Mouse (Mus musculus): ENCODE measurements around the gene Spred2. TPM values are rescaled to one million over a fixed set of nuclear protein-coding genes. Genes with fewer than 3 reads are reported as not detected.
"Not testable (repeated sequence)": the region's sequence is repeated elsewhere in the genome, so short reads cannot be mapped to it uniquely, and the experiment has no call there.

The Spred2 gene
- total RNA-seq, 2 experiments from 2014 or later = 79.2 to 82.6 TPM

DNA sequence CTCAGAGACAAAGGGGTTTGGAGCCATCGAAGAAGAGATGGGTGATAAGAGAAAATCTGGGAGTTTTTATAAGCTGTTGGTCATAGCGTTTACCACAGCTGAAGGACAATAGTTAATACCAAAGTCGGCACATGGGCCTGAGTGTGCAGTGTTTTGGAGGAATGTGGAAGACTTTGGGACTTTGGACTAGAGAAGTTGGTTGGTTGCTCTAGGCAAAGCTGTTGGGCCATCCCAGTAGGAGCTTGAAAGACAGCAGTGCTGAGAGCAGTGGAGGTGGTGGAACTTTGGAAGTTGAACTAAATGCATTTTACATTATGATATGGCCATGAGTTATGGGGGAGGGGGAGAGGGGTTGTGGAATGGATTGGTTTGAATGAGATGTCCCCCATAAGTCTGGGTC is 89.2 kb downstream of the Spred2 start:
- DNase-seq (ENCODE audit: low spot score in 2 of 2) = no peak

DNA sequence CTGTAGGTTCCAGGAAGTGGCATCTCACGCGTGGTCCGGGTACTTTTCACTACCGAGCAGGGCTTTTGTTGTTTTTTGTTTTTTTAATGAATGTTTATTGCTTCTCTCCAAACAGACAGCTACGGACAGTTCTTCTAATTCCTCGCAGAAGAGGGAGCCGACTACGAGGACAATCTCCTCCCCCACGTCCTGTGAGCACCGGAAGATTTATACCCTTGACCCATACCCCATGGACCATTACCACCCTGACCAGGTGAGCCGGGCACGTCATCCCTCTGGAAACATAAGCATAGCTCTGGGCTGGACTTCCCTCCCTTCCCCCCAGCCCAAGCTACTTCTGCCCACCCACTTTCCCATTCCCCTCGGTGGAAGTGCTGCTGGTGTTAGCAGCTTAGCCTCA is 93.8 kb downstream of the Spred2 start:
- DNase-seq (ENCODE audit: low spot score in 2 of 2) = no peak

DNA sequence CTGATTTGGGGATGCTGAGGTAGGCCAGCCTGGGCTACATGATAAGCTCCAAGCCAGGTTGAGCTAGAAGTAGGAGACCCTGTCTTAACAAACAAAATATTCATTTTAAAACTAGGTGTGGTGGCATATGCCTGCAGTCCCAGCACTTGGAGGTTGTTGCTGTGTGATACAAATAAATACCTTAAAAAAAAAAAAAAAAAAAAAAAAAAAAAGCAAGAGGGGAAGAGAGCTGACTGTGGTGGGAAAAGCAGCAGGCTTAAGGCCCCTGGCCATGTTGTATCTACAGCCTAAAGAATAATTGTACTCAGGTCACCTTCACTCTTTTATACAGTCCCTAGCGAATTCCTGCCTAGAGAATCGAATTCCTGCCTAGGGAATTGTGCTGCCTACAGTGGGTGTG is 94.7 kb downstream of the Spred2 start:
- no peak for DNase-seq (ENCODE audit: low spot score in 2 of 2)

DNA sequence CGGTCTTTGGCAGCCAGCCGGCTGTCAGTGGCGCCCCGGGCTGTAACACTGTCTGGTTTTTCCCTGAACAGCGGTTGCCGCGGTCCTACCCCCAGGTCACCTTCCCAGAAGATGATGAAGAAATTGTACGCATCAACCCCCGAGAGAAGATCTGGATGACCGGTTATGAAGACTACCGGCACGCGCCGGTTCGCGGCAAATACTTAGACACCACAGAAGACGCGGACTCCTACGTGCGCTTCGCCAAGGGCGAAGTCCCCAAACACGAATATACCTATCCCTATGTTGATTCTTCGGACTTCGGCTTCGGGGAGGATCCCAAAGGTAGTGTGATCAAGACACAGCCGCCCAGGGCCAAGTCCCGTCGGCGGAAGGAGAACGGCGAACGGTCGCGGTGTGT is 96.5 kb downstream of the Spred2 start:
- no peak for DNase-seq (ENCODE audit: low spot score in 2 of 2)

DNA sequence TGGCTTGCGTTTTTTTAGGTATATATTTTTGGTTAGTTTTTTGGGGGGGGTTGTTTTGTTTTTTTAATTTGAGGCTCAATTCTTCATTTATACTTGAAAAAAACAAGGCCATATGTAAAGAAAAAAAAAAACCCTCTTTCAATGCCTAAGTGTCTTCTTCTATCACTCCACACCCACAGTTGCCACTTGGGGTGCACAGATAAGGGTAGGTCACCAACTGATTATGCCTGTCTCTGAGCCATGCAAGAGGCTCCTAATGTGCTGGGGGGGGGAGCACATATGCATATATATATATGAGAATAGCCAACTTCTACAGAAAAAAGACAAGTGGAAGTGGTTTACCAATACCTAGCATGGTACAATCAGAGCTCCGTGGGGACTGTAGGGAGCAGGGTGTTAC is 98.3 kb downstream of the Spred2 start:
- no peak for DNase-seq (ENCODE audit: low spot score in 2 of 2)

DNA sequence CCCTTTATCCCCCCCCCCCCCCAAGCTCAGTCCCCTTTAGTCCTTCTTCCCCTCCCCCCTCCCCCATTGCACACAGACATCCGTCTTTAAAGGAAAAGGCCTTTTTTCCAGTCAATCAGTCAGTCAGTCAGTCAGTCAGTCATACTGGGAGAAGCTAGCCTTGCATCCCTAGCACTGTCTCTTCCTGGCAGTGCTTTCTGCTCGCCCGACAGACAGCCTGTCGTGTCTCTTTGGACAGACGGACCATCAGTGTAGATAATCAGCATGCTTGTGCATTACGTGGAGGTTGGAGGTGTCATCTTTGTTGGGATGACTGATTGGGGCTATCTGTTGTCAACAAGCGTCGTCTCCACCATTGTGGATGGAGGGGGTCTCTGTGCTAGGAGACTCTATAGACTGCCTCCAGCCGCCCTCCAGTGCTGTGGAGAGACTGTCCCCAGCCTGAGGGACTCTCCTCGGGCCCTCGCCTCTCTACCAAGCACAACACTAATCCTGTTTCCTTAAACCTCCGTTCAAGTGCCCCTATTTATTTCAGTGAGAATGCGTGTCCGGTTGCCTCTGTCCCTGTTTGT is 98.8 kb downstream of the Spred2 start:
- DNase-seq (ENCODE audit: low spot score in 2 of 2) = no peak

DNA sequence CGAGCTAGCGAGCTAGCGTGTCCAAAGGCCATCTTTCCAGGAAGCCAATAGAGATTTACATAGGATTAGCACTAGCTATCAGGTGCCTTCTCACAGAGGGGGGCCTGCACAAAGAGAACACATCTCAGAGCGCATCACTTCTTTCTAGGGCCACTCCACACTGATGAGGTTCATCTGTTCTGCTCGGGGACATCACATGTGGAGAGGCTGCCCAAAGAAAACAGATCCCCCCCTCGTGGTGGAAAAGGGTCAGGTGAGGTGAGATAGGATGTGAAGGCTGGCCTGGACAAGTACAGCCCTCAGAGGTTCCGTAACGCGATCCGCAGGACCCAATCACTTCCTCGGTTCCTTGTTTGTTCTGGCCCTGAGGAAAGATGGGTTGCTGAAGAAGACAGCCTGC is 101.7 kb downstream of the Spred2 start:
- no peak for DNase-seq (ENCODE audit: low spot score in 2 of 2)

DNA sequence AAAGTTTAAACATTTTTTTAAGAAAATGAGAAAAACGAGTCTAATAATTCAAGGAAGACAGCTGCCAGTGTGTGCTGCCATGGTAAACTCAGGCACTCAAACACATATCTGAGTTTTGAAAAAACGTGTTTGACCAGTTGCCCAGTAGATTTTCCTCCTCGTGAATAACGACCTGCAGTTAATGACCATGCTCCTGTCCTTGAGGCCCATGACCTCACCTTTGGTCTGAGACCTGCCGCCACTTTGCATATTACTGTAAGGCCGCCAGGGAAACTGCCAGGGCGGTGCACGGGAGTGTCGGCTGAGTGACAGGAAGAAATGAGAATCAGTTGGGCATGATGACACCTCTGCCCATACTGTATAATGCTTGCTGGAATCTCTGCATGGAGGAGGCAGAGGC is 103.5 kb downstream of the Spred2 start:
- DNase-seq (ENCODE audit: low spot score in 2 of 2) = no peak

DNA sequence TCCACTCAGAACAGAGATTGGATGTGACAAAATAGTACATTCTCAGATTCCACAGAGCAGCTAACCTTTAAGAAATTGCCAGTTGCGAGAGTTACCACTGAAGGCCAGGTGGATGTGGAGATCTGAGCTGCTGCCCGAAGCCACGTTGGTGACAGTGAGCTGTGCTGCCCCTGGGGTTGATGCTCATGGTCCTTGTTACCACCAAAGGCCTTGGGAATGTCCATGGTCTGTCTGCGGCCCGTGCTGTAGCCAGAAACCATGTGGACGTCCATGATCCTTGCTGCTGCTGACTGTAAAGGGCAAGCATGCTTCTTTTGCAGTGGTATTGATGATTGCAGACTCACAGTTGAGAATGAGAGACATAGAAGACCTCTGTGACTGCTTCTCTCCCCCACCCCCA is 104.2 kb downstream of the Spred2 start:
- no peak for DNase-seq (ENCODE audit: low spot score in 2 of 2)

DNA sequence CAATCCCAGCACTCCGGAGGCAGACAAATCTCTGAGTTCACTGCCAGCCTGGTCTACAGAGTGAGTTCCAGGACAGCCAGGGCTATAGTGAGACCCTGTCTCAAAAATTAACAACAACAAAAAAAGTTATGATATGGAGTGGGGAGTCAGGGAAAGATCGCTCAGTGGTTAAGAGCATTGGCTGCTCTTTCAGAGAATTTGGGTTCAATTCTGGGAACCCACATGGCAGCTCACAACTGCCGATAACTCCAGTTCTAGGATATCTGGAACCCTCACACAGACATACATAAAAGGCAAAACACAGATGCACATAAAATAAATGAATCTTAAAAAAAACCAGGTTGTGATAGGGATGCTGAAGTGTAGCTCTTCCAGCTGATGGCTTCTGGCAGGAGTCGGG is 104.8 kb downstream of the Spred2 start:
- DNase-seq (ENCODE audit: low spot score in 2 of 2) = no peak

DNA sequence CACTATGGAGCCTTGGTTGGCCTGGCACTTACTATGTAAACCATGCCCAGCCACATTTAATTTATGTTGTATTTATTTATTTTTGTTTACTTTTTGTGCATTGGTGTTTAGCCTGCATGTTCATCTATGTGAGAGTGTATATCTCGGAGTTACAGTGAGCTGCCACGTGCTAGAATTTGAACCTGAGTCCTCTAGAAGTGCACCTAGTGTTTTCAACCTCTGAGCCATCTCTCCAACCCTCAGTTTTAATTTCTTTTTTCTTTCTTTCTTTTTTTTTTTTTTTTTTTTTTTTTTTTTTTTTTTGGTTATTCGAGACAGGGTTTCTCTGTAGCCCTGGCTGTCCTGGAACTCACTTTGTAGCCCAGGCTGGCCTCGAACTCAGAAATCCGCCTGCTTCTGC is 106.8 kb downstream of the Spred2 start:
- not testable (repeated sequence) for DNase-seq (ENCODE audit: low spot score in 2 of 2)

DNA sequence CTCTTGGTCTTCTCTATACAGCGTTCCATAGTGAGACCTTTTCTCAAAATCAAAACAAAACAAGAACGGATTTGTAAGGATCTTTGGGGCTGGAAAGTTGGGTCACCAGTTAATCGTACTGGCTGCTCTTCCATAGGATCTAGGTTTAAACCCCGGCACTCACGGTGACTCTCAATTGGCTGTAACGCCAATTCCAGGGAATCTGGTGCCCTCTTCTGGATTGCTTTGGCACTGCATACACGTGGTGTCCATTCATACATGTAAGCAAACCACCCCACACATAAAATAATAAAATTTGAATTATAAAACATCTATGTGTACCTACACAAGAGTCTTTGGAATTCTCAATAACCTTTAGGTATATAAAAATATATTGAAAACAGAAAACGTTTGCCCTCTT is 107.4 kb downstream of the Spred2 start:
- DNase-seq (ENCODE audit: low spot score in 2 of 2) = no peak

DNA sequence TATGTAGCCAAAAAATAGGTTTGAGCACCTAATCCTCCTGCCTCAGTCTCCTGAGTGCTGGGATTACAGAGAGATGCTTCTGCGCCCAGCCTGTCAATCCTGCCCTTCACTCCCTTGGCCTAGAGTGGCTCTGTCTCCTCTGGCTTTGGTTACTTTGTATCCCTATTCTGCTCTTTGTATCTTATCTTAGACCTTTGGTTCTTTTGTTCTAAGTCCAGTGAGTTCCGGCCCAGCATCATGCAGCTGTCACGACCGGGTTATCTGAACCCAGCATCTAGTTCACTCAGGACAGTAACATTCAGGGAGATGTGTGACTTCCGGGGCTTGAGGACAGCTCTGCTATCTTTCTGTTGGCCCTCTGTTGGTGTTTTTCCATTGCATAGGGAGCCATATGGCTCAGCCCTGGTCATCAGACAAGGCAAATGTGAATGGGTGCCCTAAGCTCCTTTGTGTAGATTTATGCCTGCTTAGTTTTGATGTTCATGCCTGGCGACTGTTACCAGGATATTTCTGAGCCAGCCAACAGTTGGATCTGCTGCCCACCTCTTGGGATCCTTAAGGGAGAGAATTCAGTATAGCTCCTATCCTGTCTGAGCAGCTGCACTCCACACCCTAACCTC is 109.5 kb downstream of the Spred2 start:
- no peak for DNase-seq (ENCODE audit: low spot score in 2 of 2)

DNA sequence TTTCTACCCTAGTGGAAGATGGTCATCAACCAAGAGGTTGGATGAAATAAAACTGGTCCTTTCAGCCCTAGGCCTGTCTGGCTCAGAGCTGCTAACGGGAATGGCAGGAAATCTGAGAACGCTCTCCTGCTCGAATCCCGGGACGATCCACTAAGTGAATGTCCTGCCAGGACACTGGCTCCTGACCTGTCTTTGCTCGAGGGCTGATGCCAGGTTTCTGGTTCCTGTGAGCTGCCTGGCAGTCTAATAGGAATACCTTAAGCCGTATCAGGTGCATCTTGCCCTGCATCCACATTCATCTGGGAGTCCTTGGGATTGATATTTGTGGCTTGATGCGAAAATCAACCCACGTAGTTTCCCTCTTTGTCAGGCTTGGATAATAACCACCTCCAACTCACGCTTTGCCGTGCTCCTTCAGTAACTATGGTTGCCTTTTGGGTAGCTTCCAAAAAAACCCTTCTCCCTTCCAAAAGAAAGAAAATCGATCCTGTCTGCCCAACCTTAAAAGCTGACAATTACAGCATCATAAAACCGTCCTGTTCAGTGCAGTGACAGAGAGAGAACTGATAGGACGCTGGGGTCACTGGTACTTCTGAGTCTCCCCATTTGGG is 110.3 kb downstream of the Spred2 start:
- no peak for DNase-seq (ENCODE audit: low spot score in 2 of 2)

DNA sequence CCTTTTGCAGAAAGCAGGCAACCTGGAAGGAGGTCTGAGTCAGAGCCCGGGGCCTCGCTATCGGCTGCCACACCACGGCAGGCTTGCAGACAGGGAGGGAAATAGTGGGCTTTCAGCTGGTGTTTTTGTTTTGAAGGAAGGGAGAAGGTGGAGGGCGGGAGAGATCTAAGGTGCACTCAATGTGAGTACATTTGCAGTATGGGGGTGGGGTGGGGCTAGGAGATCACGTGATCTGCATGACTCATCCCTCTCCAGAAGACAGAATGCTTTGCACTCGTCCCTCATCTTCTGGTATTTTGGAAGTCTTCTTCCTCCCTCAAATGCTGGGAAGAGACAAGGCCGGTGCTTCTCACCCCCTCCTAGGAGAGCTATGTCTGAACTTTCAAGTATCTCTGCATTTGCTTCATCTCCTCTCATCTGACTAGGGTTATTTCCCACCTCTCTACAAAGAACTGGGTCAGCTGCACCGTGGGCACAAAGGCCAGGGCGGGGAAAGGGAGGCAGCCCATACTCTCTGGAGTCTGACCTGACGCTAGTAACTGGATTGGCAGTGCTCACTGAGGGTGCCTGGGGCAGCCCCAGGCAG is 111.3 kb downstream of the Spred2 start:
- no peak for DNase-seq (ENCODE audit: low spot score in 2 of 2)

DNA sequence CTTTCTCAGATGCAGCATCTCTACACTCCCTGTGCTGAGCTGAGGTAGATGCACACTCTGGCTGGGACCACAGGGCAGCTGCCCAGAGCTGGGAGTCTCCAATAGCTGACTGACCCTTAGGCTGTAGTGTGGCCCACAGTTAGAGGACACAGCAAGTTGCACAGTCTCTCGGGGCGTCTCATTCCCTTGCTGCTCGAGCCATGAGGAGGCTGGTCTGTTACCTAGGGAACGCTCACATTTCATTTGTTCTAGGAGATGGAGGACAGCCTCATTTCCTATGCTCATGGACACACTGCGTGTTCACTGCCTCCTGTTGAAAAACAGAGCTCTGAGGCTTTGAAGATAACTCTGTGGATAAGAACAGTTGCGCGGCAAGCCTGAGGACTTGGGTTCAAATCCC is 111.8 kb downstream of the Spred2 start:
- no peak for DNase-seq (ENCODE audit: low spot score in 2 of 2)

DNA sequence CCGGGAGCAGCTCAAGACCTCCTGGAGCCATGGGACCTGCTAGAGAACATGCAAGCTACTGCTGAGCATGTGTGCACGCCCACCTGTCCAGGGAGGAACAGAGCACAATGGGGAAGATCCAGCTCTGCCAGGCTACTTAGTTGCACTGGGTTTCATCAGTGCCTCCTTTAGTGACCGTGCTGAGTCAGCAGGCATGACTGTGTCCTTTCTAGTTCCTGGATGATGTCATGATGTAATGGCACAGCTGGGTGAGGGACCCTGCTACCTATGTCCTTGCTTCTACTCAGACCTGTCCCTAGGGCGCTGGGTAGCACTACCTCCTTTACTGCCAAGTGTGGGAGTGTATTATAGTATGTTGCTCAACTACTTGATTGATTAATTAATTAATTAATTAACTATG is 113.6 kb downstream of the Spred2 start:
- DNase-seq (ENCODE audit: low spot score in 2 of 2) = no peak

DNA sequence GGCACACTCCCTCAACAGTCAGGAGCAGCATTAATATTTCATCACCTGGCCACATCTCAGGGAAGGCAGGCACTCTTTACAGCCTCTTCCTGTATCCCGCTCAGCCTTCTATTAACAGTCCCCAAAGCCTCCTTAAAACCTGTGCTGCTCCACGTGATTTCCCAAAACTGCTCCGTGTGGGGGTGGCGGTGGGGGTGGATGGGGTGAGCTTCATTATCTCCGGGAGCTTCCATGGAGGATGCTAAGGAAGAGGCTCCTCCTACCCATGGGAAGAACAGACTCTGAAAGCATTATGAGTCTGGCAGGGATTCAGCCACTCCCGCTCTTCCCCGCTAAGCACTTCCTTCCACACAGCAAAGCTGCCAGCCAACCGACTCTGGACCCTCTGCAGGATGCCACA is 114.5 kb downstream of the Spred2 start:
- DNase-seq (ENCODE audit: low spot score in 2 of 2) = no peak

DNA sequence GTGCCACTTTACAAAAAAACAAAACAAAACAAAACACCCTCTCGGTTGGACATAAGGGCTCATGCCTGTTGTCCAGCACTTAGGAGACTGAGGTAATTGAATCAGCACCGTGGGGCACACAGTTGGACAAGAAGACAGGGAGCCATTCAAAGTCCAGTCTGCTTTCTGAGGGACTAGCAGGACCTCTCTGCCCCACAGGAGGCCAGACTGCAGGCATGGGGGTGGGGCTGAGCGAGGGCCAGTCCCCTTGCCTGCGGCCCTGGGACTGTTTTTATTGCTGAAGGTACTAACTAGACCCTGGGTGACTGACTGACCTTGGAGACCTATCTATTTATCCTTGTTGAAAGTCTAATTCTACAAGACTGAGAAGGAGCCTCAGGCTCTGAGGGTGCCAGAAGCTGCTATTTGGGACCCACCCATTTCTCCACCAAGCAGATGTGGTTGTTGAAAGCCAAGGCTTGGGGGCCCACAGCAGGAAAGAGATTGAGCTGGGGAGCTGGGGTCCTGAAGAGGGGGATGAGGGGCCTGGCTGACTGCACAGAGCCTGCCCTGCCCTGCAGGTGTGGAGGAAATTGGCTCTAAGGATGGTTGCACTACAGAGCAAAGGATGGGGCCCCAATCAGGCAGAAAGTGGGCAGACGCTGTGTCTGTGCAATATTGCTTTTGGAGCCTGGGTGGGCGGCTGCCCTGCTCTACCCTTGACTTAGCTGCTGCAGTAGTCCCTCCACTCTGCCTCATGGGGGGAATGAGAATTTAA is 117.2 kb downstream of the Spred2 start:
- DNase-seq (ENCODE audit: low spot score in 2 of 2) = no peak

DNA sequence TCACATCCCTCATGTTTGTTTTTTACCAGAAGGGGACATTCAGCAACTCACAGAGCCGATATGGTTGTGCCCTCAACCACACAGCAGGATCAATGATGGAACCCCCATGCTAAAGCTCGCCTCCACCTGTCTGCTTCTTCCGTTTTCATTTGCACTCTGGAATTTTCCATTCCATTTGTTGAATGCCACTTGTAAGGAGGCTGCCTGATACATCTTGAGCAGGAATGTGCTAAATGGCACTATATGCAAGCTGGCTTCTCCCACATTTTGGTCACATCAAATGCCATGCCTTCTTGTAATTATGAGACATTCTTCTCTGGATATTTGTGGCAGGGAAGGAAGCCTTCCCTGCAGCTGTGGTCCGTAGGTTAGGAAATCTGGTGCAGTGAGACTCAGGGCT is 117.9 kb downstream of the Spred2 start:
- DNase-seq (ENCODE audit: low spot score in 2 of 2) = no peak

DNA sequence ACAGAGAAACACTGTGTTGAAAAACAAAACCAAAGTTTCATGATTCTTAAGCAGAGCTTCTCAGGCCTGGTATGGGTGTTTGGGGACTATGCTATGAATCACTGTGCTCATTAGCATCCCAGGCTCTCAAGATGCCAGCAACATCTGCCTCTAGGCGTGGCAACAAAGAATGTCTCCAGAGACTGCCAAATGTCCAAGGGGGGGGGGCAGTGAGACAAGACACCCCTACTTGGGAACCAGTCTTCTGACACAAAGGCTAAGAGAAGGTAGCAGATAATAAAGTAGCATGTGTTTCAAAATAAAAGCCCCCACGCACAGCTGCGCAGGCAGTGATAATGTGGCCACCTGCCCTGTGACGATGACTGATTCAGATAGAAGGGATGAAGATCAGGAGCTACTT is 119.1 kb downstream of the Spred2 start:
- DNase-seq (ENCODE audit: low spot score in 2 of 2) = no peak

DNA sequence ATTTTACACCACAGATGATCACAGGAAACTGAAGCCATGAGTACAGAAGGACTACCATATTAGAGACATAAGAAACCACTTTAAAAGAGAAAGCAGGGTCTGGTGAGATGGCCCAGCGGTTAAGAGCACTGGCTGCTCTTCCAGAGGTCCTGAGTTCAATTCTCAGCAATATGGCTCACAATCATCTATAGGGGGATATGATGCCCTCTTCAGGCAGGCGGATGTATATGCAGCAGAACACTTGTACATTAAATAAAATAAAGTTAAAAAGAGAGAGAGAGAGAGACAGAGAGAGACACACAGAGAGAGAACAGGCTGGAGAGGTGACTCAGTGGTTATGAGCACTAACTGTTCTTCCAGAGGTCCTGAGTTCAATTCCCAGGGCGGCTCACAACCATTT is 121.4 kb downstream of the Spred2 start:
- DNase-seq (ENCODE audit: low spot score in 2 of 2) = no peak
